Mouse (Mus musculus) heart, adult 2 months (tissue): ENCODE results near the gene Gm30302.

Source experiments
- CTCF ChIP-seq: fragments of 200-600 bp; IDR thresholded peaks from 2 replicates; pipeline ENCODE4 v1.8.1; 2022; ENCODE audit warnings: antibody characterized with exemption, mild to moderate bottlenecking, moderate library complexity
- EP300 ChIP-seq: fragments of 200-500 bp; IDR thresholded peaks from 2 replicates; pipeline ENCODE4 v1.6.1; 2011; ENCODE audit warnings: low read depth, low read length, control low read depth; ENCODE audit not compliant: insufficient read depth
- POLR2A ChIP-seq: fragments of 200-500 bp; IDR thresholded peaks from 2 replicates; pipeline ENCODE4 v1.6.1; 2011; ENCODE audit warnings: mild to moderate bottlenecking, low read depth, low read length, control low read depth; ENCODE audit not compliant: insufficient read depth

- TF ChIP-seq CTCF (no peak), POLR2A (no peak), EP300 (no peak)
These were observed 46.9 kb upstream of the Gm30302 start for GRCm38 (mm10) chr13:49845663-49846062.
